Mouse (Mus musculus): Measurements from ENCODE around the gene Tor1aip2.

Gene Tor1aip2

GRCm38 (mm10) chr1:156107424-156107823 lies 72.2 kb downstream of the Tor1aip2 start:
- in situ Hi-C loops (cut with MboI, MseI) = loop anchor here (25.0 kb wide), 1 partner anchor 1005 kb away; the partner anchor contains the start of gene Tex35

DNA sequence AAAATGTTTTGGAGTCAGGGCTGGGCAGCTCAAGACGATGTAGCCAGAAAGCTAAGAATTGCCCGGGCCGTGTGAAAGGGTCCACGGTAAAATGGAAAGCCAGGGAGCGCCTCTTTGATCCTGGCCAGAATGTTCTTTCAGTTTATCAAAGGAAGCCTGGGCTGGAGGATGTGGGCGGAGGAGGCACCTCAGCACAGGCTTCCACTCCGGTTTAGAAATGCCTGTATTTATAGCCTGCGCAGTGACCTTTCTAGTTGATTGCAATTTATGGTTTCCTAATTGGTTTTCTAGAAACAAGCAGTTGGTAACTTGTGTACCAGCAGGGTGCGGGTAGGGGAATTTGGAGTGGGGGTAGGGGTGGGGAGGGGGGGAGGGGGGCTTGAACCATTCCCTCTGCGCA lies 73.2 kb downstream of the Tor1aip2 start:
- in situ Hi-C loops (cut with MboI, MseI) = loop anchor here (25.0 kb wide), 1 partner anchor 1004 kb away; the partner anchor contains the start of gene Tex35

- in situ Hi-C loops (cut with MboI, MseI) = loop anchor here (5.0 to 25.0 kb wide), 4 partner anchors 61 to 1001 kb away; partner anchors contain the start of gene Tex35
Observed at GRCm38 (mm10) chr1:156111090-156111489, 75.9 kb downstream of the Tor1aip2 start.

DNA sequence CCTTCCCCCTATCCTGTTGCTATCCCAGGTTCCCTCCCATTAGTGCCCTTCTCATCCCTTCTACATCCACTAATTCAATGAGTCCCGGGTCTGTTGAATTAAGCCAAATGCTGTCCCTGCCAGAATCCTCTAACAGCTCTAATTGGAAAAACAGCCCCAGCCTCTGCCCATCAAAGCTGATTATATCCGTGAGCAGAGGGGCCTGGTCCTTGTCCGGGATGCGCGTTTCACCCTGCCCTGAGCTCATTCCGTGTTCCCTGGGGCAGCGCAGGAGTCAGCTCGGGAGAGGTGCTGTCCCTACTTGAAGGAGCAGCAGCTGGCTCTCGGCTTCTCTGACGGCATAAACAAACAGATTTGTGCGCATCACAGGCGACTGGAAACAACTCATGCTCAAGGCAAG lies 76.5 kb downstream of the Tor1aip2 start:
- in situ Hi-C loops (cut with MboI, MseI) = loop anchor here (5.0 to 25.0 kb wide), 4 partner anchors 61 to 1001 kb away; partner anchors contain the start of gene Tex35

GRCm38 (mm10) chr1:156112142-156112541 lies 76.9 kb downstream of the Tor1aip2 start:
- in situ Hi-C loops (cut with MboI, MseI) = loop anchor here (5.0 to 25.0 kb wide), 4 partner anchors 60 to 1000 kb away; partner anchors contain the start of gene Tex35

DNA sequence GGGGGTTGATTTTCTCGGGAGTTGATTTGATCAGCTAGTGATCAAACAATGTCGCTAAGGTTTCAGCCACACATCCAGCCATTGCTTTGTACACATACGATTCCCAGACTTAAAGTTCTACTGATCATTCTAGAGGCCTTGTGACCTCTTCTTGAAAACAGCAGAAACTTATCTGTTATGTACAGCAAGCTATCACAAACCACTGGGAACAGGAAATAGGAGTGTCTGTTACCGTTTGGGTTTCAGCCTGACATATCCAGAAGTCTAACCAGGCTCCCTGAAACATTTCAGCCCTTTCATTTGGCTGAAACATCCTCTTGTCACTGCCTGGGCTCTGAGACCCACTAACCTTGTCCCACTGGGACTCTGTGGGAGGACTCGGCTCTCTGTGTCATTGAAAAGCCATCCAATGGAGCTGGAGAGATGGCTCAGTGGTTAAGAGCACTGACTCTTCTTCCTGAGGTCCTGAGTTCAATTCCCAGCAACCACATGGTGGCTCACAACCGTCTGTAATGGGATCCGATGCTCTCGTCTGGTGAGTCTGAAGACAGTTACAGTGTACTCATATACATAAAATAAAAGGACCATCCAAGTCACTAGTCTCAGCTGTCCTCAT lies 78.8 kb downstream of the Tor1aip2 start:
- in situ Hi-C loops (cut with MboI, MseI) = loop anchor here (5.0 to 25.0 kb wide), 4 partner anchors 58 to 998 kb away; partner anchors contain the start of gene Tex35

DNA sequence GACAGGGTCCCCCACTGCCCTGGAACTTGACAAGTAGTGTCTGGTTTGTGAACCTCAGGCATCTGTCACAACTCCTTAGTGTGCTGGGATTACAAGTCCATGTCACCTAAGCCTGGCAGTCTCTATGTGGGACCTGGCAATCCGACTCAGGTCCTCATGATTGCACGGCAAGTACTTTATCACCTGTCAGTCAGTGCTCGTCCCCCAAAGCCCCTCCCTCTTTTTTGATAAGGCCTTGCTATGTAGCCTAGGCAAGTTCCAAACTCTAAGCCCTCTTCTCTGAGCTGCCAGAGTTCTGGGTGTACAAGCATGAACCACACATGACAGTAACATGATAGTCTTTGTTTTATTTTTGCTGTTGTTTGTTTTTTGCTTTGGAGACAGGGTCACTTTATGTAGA lies 81.6 kb downstream of the Tor1aip2 start:
- in situ Hi-C loops (cut with MboI, MseI) = loop anchor here (10.0 to 25.0 kb wide), 3 partner anchors 218 to 996 kb away; partner anchors contain the start of gene Tex35

Measured in T-helper 2 cell (primary cell).